Mouse (Mus musculus): Measurements from ENCODE around the gene Rbx1.

DNA sequence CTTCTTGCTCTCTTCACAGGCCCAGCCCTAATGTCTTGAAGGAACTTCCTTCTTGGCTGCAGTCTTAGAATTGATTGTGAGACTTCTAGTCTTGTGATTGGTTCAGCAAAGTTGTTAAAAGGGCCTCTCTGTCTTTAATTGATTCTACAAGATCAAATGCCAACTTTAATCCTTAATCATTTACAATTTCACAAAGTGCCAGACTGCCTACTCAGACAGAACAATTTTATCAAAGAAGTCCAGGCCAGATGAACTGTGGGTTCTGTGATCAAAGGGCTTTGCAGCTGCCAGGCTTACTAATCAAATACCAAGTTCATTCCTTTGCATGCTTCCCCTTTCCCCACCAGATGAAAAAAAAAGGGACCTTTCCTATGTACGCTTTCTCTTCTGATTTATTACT is 44.6 kb upstream of the Rbx1 start:
- no peak for TF ChIP-seq CTCF (IDR thresholded peaks at IDR 0.05; ENCODE audit: borderline replicate concordance, insufficient read depth, low read depth, low read length)
- TF ChIP-seq POLR2A (IDR thresholded peaks at IDR 0.05; ENCODE audit: borderline replicate concordance, insufficient read depth, low read length), result no peak

Measured in cerebellum, adult 2 months (tissue).